Mouse (Mus musculus): Measurements from ENCODE around the gene Sqstm1. TPM values are rescaled to one million over a fixed set of nuclear protein-coding genes. Genes with fewer than 3 reads are reported as not detected.

The Sqstm1 gene
- polyA plus RNA-seq, 1 experiment from 2014 or later, result 213 TPM

DNA sequence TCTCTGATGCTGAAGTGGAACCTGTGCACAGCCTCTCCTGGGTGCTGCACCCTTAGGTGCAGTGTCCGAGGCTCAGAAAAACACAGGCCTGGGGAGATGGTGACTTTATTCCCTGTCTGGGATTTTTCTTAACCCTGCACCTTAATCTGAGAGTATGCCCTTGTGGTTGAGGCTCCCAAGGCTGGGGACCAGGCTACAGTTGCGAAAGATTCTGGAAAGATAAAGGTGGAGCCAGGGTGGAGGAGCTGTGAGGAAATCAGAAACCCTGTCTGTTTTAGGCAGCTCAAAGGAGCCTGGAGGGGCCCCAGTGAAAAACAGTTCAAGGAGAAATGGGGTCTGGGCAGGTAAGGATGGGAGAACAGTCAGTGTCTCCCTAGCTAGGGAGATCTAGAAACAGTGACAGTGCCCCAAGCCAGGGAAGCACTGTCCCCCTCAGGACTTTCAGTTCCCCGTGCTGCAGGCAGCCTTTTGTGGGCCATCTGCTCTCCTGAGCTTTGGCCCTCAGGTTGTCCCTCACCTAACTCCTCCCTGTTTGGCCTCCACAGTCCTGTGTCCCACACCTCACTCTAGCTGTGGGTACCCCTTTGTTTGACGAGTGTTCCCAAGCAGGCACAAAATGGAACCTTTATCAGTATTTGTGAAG lies 6.2 kb upstream of the Sqstm1 start:
- ATAC-seq (replicated peaks; ENCODE audit: insufficient number of reproducible peaks, insufficient read depth, low FRiP score, low read depth), result no peak
- no peaks in the 10 kb centered on the region for H3K9me3 ChIP-seq (replicated peaks)
- 71% methylated on average over 4 of the region's 4 CpGs for WGBS
- no peak overlapping the region for H3K9ac ChIP-seq
- H3K4me1 ChIP-seq (replicated peaks), result peaks cover 41% of the 10 kb centered on the region
- H3K4me2 ChIP-seq, result no peak overlapping the region
- H3K27ac ChIP-seq, result no peak overlapping the region
- H3K4me3 ChIP-seq, result no peak overlapping the region
- no peaks in the 10 kb centered on the region for H3K36me3 ChIP-seq
- no peaks in the 10 kb centered on the region for H3K27me3 ChIP-seq

DNA sequence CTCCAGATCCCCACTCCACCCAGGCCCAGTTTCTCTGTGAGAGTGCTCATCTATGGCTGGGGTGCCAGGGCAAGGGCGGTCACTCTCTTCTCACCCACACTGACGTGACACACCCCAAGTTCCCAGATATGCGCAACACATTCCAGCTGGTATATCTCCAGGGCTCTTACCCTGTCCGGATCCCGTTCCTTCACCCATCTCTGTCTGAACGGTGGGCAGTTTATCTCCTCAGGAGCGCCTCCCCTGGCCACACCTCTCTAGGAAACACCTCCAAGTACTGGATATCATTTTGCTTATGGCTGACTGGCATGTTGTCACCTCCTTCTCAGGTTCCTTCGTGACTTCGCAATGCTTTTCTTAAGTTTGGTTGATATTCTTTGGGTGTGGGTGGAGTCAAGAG lies 5.0 kb upstream of the Sqstm1 start:
- 23% methylated on average over 9 of the region's 9 CpGs for WGBS
- Histone ChIP-seq H3K4me1 (replicated peaks) (peaks cover 50% of the 10 kb centered on the region), H3K9ac (no peak overlapping the region), H3K4me3 (no peak overlapping the region), H3K36me3 (no peaks in the 10 kb centered on the region), H3K4me2 (peak overlapping the region; percentile 37), H3K9me3 (replicated peaks) (no peaks in the 10 kb centered on the region), H3K27ac (no peak overlapping the region), H3K27me3 (no peaks in the 10 kb centered on the region)
- no peak for ATAC-seq (replicated peaks; ENCODE audit: insufficient number of reproducible peaks, insufficient read depth, low FRiP score, low read depth)

DNA sequence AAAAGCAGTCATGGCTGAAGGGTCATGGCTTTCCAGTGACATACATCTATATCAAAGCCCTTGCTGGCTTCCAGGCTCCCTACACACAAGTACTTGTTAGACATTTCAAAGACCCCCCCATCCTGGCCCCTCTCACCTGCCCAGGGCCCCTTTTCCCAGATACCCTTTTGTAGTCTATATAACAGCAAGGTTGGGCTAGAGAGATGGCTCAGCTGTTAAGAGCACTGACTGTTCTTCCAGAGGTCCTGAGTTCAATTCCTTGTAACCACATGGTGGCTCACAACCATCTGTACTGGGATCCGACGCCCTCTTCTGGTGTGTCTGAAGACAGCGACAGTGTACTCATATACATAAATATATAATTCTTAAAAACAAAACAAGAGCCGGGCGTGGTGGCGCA lies 4.0 kb upstream of the Sqstm1 start:
- Histone ChIP-seq H3K9ac (no peak overlapping the region), H3K9me3 (replicated peaks) (no peaks in the 10 kb centered on the region), H3K4me1 (replicated peaks) (peaks cover 50% of the 10 kb centered on the region), H3K27me3 (no peaks in the 10 kb centered on the region), H3K27ac (no peak overlapping the region), H3K4me2 (no peak overlapping the region), H3K4me3 (no peak overlapping the region), H3K36me3 (no peaks in the 10 kb centered on the region)
- 90% methylated on average over 6 of the region's 6 CpGs for WGBS
- ATAC-seq (replicated peaks; ENCODE audit: insufficient number of reproducible peaks, insufficient read depth, low FRiP score, low read depth), result no peak

DNA sequence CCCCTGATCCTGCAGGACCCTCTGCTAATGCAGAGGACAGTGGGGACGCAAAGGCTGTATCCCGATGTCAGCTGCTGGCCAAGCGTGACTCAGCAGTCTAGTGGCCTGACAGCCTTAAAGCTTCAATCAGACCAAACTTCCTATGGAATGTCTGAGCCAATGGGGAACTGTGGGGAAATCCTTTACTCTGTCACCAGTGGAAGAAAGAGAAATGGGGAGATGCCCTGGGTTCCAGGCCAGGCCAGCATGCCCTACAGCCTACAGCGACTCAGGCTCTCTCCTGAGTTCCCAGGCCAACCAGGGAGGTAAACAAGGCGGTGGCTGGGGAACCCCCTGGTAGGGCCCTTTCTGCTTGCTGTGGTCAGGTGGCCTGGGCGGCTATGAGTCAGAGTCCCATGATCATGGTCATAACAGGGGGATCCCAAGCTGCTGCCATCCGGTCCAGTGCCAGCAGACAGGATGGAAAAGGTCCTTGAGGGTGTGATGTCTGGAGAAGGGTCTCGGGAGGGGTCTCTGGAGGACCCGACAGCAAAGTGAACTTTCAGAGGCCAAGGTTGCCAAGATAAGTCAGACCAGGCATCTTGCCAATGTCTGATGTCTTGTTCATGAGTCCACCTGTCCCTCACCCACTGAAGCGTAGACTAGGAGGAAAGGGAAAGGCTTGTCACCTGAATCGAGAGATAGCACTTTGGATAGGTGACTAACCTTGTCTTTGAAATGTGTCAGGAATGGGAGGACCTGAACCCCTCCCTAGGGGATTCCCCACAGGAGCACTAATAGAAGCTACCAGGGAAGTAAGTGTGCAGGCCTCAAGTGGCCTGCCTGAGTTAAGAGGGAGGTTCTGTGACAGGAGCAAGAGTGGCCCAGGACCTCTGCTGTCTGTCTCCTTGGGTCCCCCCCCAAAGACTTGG lies 2.5 kb upstream of the Sqstm1 start:
- no peak overlapping the region for H3K9ac ChIP-seq
- peak; percentile 50 for ATAC-seq (replicated peaks; ENCODE audit: insufficient number of reproducible peaks, insufficient read depth, low FRiP score, low read depth)
- H3K27me3 ChIP-seq, result no peaks in the 10 kb centered on the region
- H3K4me1 ChIP-seq (replicated peaks), result peaks cover 58% of the 10 kb centered on the region
- 0 out of 2 replicates have a peak, but pooled peaks cover under 1% of the 10 kb centered on the region for H3K36me3 ChIP-seq
- H3K4me2 ChIP-seq, result peak overlapping the region; percentile 42
- peak overlapping the region; percentile 82 for H3K27ac ChIP-seq
- no peaks in the 10 kb centered on the region for H3K9me3 ChIP-seq (replicated peaks)
- H3K4me3 ChIP-seq, result peak overlapping the region; percentile 12; the same call in 1 of the 2 replicates
- 22% methylated on average over 11 of the region's 11 CpGs for WGBS

DNA sequence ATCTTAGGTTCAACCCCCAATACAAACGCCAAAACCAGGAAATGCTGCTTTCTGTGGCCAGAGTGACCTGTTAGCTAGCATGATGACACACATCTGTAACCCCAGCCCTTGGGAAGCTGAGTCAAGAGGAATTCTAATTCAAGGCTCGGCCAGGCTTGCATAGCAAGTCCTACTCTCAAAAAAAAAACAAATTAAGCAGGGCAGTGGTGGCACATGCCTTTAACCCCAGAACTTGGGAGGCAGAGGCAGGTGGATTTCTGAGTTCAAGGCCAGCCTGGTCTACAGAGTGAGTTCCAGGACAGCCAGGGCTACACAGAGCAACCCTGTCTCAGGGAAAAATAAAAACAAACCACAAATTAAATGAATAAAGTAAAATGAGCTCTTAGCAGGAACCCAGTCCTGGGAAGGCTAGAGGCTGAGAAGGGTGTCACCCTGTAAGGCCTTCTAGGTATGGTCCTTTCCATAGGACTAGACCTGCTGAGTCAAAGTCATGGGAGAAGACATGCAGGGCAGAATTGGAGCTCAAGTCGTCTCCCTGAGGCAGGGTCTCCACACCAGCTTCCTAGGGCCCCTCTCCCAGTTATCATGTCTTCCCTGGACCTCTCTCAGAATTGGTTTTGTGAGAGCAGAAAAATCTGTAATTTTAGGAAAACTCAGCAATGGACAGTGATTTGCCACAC lies 1.6 kb upstream of the Sqstm1 start:
- Histone ChIP-seq H3K4me2 (peak overlapping the region; percentile 42; the same call in 1 of the 2 replicates), H3K4me3 (no peak overlapping the region), H3K36me3 (peaks cover 10% of the 10 kb centered on the region; the same call in 1 of the 2 replicates), H3K9me3 (replicated peaks) (no peaks in the 10 kb centered on the region), H3K4me1 (replicated peaks) (peaks cover 57% of the 10 kb centered on the region), H3K27ac (peak overlapping the region; percentile 82), H3K27me3 (no peaks in the 10 kb centered on the region), H3K9ac (no peak overlapping the region)
- 66% methylated on average over 3 of the region's 3 CpGs for WGBS
- ATAC-seq (replicated peaks; ENCODE audit: insufficient number of reproducible peaks, insufficient read depth, low FRiP score, low read depth), result no peak

DNA sequence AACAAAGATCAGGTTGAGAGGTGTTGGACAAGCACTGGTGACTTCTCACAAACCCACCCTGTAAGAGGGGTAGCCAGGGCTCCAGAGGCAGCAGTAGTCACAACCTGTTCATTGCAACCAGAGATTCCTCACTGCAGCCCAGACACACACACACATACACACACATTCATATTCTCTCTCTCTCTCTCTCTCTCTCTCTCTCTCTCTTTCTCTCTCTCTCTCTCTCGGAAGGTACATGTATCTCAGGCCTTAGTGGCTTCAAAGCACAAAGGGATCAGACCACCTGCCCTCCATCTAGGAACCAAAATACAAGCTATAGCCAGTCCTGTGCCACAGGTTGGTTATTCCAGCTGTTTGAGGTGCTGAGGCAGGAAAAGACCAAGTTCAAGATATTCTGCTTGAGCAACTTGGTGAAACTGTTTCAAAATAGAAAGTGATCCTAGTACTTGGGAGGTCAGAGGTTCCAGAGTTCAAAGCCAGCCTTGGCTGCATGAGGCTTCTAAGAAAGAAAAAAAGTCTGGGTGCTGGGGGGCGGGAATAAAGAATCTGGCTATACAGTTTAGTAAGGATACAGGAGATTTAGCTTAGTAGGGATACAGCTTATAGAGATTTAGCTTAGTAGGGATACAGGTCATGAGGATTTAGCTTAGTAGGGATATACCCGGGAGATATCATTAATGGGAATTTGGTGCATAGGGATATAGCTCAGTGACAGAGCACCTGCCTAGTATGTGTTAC lies 864 bp upstream of the Sqstm1 start:
- Histone ChIP-seq H3K36me3 (peaks cover 17% of the 10 kb centered on the region), H3K27ac (peak overlapping the region; percentile 99), H3K4me2 (peak overlapping the region; percentile 74), H3K4me1 (replicated peaks) (peaks cover 57% of the 10 kb centered on the region), H3K27me3 (no peaks in the 10 kb centered on the region), H3K9me3 (replicated peaks) (no peaks in the 10 kb centered on the region), H3K4me3 (peak overlapping the region; percentile 99), H3K9ac (peak overlapping the region; percentile 99)
- 86% methylated on average over 3 of the region's 3 CpGs for WGBS
- no peak for ATAC-seq (replicated peaks; ENCODE audit: insufficient number of reproducible peaks, insufficient read depth, low FRiP score, low read depth)

DNA sequence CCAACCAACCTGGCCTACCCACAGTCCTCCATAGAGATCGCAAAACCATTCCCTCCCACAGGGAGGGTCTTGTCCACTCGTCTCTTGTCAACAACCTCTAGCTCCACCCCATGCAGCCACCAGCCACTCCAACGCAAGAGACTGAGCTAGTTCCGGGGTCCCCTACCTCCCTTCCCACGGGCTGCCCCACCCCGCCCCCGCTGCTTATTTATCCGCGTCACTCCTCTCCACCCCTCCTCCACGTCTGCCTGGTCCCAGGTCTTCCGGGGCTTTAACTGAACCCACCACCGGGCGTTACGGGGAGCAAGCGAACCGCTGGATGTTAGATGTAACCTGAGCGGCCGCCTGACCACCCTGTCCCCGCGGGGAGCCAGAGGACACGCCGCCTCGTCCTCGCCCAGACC lies 524 bp downstream of the Sqstm1 start:
- peak overlapping the region; percentile 74 for H3K4me2 ChIP-seq
- peak; percentile 84 for ATAC-seq (replicated peaks; ENCODE audit: insufficient number of reproducible peaks, insufficient read depth, low FRiP score, low read depth)
- H3K4me1 ChIP-seq (replicated peaks), result peaks cover 44% of the 10 kb centered on the region
- H3K9me3 ChIP-seq (replicated peaks), result no peaks in the 10 kb centered on the region
- under 1% methylated on average over 24 of the region's 24 CpGs for WGBS
- H3K9ac ChIP-seq, result peak overlapping the region; percentile 99
- H3K27me3 ChIP-seq, result no peaks in the 10 kb centered on the region
- peaks cover 31% of the 10 kb centered on the region for H3K36me3 ChIP-seq
- H3K4me3 ChIP-seq, result peak overlapping the region; percentile 99
- H3K27ac ChIP-seq, result peak overlapping the region; percentile 99

DNA sequence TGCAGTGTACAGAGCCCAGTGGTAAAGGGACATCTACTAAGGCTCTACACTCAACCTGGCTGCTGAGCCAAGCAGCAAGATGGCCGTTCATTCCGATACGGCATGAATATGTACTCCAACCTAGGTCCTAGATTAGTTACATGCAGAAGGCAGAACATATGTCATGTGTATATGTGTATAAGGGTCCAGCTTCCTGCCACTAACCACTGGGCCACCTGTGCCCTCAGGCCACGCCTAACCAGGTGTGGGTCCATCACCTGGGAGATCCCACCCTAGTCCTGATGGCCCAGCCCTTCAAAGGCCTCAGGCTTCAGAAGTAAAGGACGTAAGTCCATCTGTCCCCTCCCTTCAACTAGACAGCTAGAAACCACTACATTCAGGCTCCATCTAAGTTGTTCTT lies 2.6 kb downstream of the Sqstm1 start:
- no peak overlapping the region for H3K27ac ChIP-seq
- no peak overlapping the region for H3K9ac ChIP-seq
- no peak for ATAC-seq (replicated peaks; ENCODE audit: insufficient number of reproducible peaks, insufficient read depth, low FRiP score, low read depth)
- WGBS, result 90% methylated on average over 5 of the region's 5 CpGs
- no peaks in the 10 kb centered on the region for H3K9me3 ChIP-seq (replicated peaks)
- peaks cover 48% of the 10 kb centered on the region for H3K36me3 ChIP-seq
- H3K27me3 ChIP-seq, result no peaks in the 10 kb centered on the region
- peaks cover 34% of the 10 kb centered on the region for H3K4me1 ChIP-seq (replicated peaks)
- no peak overlapping the region for H3K4me2 ChIP-seq
- no peak overlapping the region for H3K4me3 ChIP-seq

DNA sequence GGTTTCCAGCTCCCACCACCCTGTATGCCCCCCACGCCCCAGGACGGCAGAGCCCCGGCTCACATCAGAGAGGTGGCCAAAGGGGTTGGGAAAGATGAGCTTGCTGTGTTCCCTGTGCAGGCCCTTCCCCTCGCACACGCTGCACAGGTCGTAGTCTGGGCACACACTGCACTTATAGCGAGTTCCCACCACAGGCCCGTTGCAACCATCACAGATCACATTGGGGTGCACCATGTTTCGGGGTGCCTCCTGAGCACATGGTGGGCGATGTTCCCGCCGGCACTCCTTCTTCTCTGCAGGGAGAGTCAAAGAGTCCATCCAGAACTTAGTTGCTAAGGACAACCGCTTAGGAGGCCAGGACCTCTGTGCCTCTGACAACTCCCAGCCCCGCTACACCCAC lies 3.3 kb downstream of the Sqstm1 start:
- no peak overlapping the region for H3K4me2 ChIP-seq
- H3K36me3 ChIP-seq, result peaks cover 55% of the 10 kb centered on the region
- 95% methylated on average over 14 of the region's 14 CpGs for WGBS
- no peak overlapping the region for H3K4me3 ChIP-seq
- no peaks in the 10 kb centered on the region for H3K9me3 ChIP-seq (replicated peaks)
- H3K4me1 ChIP-seq (replicated peaks), result peaks cover 27% of the 10 kb centered on the region
- H3K27ac ChIP-seq, result no peak overlapping the region
- ATAC-seq (replicated peaks; ENCODE audit: insufficient number of reproducible peaks, insufficient read depth, low FRiP score, low read depth), result no peak
- H3K9ac ChIP-seq, result no peak overlapping the region
- H3K27me3 ChIP-seq, result no peaks in the 10 kb centered on the region

DNA sequence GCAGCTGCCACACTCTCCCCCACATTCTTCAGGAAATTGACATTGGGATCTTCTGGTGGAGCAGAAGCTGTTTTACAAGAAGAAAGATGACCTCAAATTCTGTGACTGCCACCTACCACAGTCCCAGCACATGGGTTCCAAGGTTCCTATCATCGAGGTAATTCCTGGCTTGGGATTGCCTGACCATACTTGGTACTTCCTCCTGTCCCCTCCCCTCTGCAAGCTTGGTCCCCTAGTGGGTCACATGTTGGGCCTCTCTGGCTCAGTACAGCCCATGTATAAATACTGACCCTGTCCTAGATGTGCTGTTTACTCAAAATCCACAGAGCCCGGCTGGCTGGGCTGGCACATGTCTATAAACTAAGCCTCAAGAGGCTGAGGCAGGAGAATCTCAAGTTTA lies 4.6 kb downstream of the Sqstm1 start:
- Histone ChIP-seq H3K9me3 (replicated peaks) (no peaks in the 10 kb centered on the region), H3K27ac (no peak overlapping the region), H3K27me3 (no peaks in the 10 kb centered on the region), H3K36me3 (peaks cover 68% of the 10 kb centered on the region), H3K4me2 (no peak overlapping the region), H3K4me3 (no peak overlapping the region), H3K4me1 (replicated peaks) (peaks cover 15% of the 10 kb centered on the region), H3K9ac (no peak overlapping the region)
- no peak for ATAC-seq (replicated peaks; ENCODE audit: insufficient number of reproducible peaks, insufficient read depth, low FRiP score, low read depth)
- WGBS, result 69% methylated on average over 2 of the region's 2 CpGs

DNA sequence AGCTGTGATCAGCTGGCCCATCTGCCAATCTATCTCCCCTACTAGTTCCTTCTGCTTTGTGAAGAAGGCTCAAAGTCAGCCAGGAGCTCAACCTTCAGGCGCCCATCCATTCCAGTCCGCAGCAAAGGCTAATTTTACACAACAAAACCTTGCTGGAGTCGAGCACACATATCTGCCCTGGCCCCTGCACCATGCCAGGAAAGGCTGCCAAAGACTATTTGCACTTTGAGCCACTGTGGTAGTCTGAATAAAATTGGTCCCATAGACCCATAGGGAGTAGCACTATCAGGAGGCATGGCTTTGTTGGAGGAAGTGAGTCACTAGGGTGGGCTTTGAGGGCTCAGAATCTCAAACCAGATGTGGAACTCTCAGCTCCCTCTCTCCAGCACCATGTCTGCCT lies 5.2 kb downstream of the Sqstm1 start:
- Histone ChIP-seq H3K36me3 (peaks cover 74% of the 10 kb centered on the region), H3K27me3 (no peaks in the 10 kb centered on the region), H3K4me1 (replicated peaks) (peaks cover 18% of the 10 kb centered on the region), H3K4me2 (no peak overlapping the region), H3K9ac (no peak overlapping the region), H3K9me3 (replicated peaks) (no peaks in the 10 kb centered on the region), H3K4me3 (no peak overlapping the region), H3K27ac (no peak overlapping the region)
- no peak for ATAC-seq (replicated peaks; ENCODE audit: insufficient number of reproducible peaks, insufficient read depth, low FRiP score, low read depth)
- WGBS, result 78% methylated on average over 3 of the region's 3 CpGs

Data from heart, embryonic 15.5 days (tissue).